Mouse (Mus musculus): ENCODE results near the gene Gm35134. TPM values are rescaled to one million over a fixed set of nuclear protein-coding genes. Genes with fewer than 3 reads are reported as not detected.
"Not testable (repeated sequence)": the region's sequence is repeated elsewhere in the genome, so short reads cannot be mapped to it uniquely, and the experiment has no call there.

Gm35134 gene
- polyA plus RNA-seq (2016; fragmentation: Nextera tagmentation; extraction: Ambion mirVana): not detected in 2 replicates

DNA sequence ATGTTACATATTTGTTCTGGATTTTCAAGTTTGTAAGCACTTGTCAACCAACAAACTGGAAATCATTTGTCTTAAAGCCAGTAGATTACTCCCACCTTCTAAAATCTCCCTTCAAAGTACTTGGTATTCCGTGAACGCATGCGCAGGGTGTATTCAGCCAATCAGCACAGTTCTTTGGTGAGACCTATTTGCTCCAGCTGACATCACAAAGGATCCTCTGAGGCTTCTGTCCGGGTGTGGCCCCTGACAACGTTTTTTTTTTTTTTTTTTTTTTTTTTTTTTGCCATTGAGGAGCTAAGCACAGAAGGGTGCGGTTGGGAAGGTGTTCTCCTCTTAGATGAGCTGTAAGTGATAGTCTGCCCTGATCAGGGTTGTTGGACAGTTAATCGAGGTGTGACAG is at the start of gene Gm35134:
Gene Gm35134, plus strand, starts transcription at position 301 of the 400 bp plus-strand sequence.
- H3K9me3 ChIP-seq; H3K27ac ChIP-seq; H3K27me3 ChIP-seq; H3K4me2 ChIP-seq; ATAC-seq (ENCODE audit: insufficient number of reproducible peaks, insufficient read depth, low FRiP score, low TSS enrichment, low read depth); H3K9ac ChIP-seq (replicated peaks); H3K36me3 ChIP-seq; H3K4me1 ChIP-seq (replicated peaks); H3K4me3 ChIP-seq (replicated peaks): not testable (repeated sequence)
- WGBS: no CpG with 5 or more reads among the region's 7 CpGs

Data from limb, embryonic 12.5 days (tissue).